Mouse (Mus musculus): ENCODE measurements at regions not wholly inside any gene's neighbourhood (a gene's known extent, or its start where the extent isn't known, plus 50 kb on each side); places are given as distances from the start of the nearest gene placed in this dataset.

- TF ChIP-seq CTCF (IDR thresholded peaks at IDR 0.05; ENCODE audit: low read depth) (no peak), EP300 (IDR thresholded peaks at IDR 0.05; ENCODE audit: low read depth) (no peak)
These were observed 78.5 kb upstream of the Med14 start for GRCm38 (mm10) chrX:12840160-12841020.

Measured in liver, postnatal 0 days (tissue).